Mouse (Mus musculus): ENCODE data around the gene Coq2. TPM values are rescaled to one million over a fixed set of nuclear protein-coding genes. Genes with fewer than 3 reads are reported as not detected.
A peak's percentile ranks its signal among the peaks of the same experiment; 100 is the strongest.

Gene Coq2
- polyA plus RNA-seq, 1 experiment from 2014 or later = 30.8 TPM

DNA sequence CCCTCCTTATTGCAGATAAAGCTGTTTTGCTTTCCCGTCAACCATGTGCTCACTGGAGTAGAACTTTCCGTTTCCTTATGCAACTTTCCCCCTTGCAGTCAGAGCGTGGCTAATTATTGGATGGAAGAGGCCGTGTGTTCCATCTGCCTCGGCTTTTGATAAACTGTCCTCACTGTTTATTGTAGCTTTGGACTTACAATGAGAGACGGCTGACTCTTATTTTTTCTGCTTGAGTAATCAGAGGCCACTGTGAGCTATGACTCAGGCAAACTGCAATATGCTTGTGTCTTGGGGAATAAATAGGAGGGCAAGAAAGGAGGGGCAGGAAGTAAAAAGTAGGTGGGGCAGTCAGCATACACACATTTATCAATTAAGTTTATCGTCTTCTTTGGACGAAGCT, 31.7 kb upstream of the Coq2 start:
- Histone ChIP-seq H3K36me3 (ENCODE audit: control insufficient read depth, insufficient read depth) (no peaks in the 10 kb centered on the region), H3K27ac (ENCODE audit: low read depth, low read length) (no peak overlapping the region), H3K9ac (ENCODE audit: low read depth, low read length) (no peak overlapping the region), H3K27me3 (replicated peaks; ENCODE audit: control insufficient read depth, insufficient read depth, low read length) (no peaks in the 10 kb centered on the region), H3K4me1 (replicated peaks; ENCODE audit: control insufficient read depth, insufficient read depth, low read length) (no peaks in the 10 kb centered on the region), H3K4me3 (ENCODE audit: low read depth, low read length) (no peak overlapping the region), H3K4me2 (replicated peaks; ENCODE audit: low read depth) (no peak overlapping the region), H3K9me3 (ENCODE audit: control insufficient read depth) (no peaks in the 10 kb centered on the region)
- 61% methylated on average over 8 of the region's 8 CpGs for WGBS
- ATAC-seq = no peak
- no peak for TF ChIP-seq CTCF (IDR thresholded peaks at IDR 0.05; ENCODE audit: low read depth)

DNA sequence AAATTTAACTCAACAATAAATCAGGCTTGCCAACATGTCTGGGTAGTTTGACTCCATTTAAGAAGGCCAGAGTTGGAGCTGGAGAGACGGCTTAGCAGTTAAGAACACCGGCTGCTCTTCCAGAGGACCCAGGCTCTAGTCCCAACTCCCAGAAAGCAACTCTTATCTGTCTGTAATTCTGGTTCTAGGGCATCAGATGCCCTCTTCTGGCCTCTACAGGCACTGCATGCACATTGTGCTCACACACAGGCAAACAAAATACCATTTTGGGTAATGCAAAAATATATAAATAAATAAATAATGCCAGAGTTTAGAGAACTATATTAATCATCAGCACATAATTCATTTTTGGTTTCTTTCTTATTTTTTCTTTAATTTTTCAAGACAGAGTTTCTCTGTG, 29.3 kb upstream of the Coq2 start:
- WGBS = 95% methylated on average over 2 of the region's 2 CpGs
- no peaks in the 10 kb centered on the region for H3K36me3 ChIP-seq (ENCODE audit: control insufficient read depth, insufficient read depth)
- no peaks in the 10 kb centered on the region for H3K9me3 ChIP-seq (ENCODE audit: control insufficient read depth)
- no peak overlapping the region for H3K4me2 ChIP-seq (replicated peaks; ENCODE audit: low read depth)
- no peak for ATAC-seq
- no peak overlapping the region for H3K9ac ChIP-seq (ENCODE audit: low read depth, low read length)
- no peak overlapping the region for H3K27ac ChIP-seq (ENCODE audit: low read depth, low read length)
- no peaks in the 10 kb centered on the region for H3K4me1 ChIP-seq (replicated peaks; ENCODE audit: control insufficient read depth, insufficient read depth, low read length)
- TF ChIP-seq CTCF (IDR thresholded peaks at IDR 0.05; ENCODE audit: low read depth) = peak; percentile 21; the same call in 1 of the 2 replicates
- H3K4me3 ChIP-seq (ENCODE audit: low read depth, low read length) = no peak overlapping the region
- no peaks in the 10 kb centered on the region for H3K27me3 ChIP-seq (replicated peaks; ENCODE audit: control insufficient read depth, insufficient read depth, low read length)

DNA sequence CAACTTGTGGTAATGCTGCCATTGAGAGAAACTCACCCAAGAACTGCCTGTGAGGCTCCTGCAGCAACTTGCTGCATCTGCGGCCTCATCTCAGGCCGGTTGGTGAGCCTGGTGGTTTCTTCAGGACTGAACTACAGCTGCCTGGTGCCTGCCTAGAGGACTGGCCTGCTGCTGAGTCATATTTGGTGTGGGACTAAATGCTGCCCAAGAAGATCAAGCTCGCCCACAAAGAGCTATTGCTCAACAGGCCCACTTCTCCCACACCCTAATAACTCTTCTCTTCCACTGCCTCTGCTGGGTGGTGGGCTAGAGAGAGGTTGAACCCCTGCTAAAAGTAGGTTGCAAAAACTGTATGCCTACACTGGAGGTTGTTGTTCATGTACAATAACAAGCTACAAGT, 27.4 kb upstream of the Coq2 start:
- no peaks in the 10 kb centered on the region for H3K9me3 ChIP-seq (ENCODE audit: control insufficient read depth)
- no peak overlapping the region for H3K4me3 ChIP-seq (ENCODE audit: low read depth, low read length)
- no peak overlapping the region for H3K9ac ChIP-seq (ENCODE audit: low read depth, low read length)
- ATAC-seq = no peak
- TF ChIP-seq CTCF (IDR thresholded peaks at IDR 0.05; ENCODE audit: low read depth) = no peak
- H3K36me3 ChIP-seq (ENCODE audit: control insufficient read depth, insufficient read depth) = no peaks in the 10 kb centered on the region
- no peaks in the 10 kb centered on the region for H3K27me3 ChIP-seq (replicated peaks; ENCODE audit: control insufficient read depth, insufficient read depth, low read length)
- WGBS = 90% methylated on average over 3 of the region's 3 CpGs
- H3K4me2 ChIP-seq (replicated peaks; ENCODE audit: low read depth) = no peak overlapping the region
- H3K27ac ChIP-seq (ENCODE audit: low read depth, low read length) = no peak overlapping the region
- no peaks in the 10 kb centered on the region for H3K4me1 ChIP-seq (replicated peaks; ENCODE audit: control insufficient read depth, insufficient read depth, low read length)

DNA sequence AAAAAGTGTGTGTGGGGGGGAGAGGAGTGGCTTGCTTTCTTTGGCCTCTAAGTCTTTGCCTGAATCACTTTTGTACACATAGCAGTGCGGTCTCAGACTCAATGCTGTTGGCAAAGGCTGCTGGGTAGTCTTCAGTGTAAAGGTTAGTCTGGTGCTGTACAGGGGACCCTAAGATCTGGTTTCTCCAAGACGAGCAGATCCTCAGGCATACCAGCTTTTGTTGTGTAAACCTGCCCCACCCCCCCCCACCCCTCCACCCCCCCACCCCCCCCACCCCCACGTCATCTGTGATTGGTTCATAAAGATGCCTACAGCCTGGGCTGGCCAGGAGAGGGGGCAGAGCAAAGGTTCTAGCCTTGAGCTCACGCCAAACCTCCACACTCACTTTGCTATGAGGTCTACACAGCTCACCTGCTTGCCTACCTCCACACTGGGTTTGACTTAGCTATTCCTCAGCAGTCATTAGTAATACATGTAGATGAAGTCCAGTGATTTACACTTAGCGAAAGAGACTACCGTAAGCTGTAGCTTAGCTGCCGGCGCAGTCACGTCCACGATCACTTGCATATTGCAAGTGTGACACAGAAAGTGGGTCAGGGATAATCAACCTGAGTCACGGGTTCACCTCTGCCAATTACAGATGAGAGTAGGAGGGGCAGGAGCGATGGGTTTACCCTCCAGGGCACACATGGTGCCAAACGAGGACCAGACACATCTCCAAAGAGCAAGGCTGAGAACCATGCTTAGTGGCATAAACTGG, 26.1 kb upstream of the Coq2 start:
- no peak overlapping the region for H3K27ac ChIP-seq (ENCODE audit: low read depth, low read length)
- H3K27me3 ChIP-seq (replicated peaks; ENCODE audit: control insufficient read depth, insufficient read depth, low read length) = no peaks in the 10 kb centered on the region
- 79% methylated on average over 13 of the region's 13 CpGs for WGBS
- H3K9me3 ChIP-seq (ENCODE audit: control insufficient read depth) = no peaks in the 10 kb centered on the region
- no peaks in the 10 kb centered on the region for H3K4me1 ChIP-seq (replicated peaks; ENCODE audit: control insufficient read depth, insufficient read depth, low read length)
- H3K36me3 ChIP-seq (ENCODE audit: control insufficient read depth, insufficient read depth) = no peaks in the 10 kb centered on the region
- no peak overlapping the region for H3K4me3 ChIP-seq (ENCODE audit: low read depth, low read length)
- no peak for ATAC-seq
- H3K4me2 ChIP-seq (replicated peaks; ENCODE audit: low read depth) = no peak overlapping the region
- no peak overlapping the region for H3K9ac ChIP-seq (ENCODE audit: low read depth, low read length)
- no peak for TF ChIP-seq CTCF (IDR thresholded peaks at IDR 0.05; ENCODE audit: low read depth)

- no peak for TF ChIP-seq CTCF (IDR thresholded peaks at IDR 0.05; ENCODE audit: low read depth)
- no peak overlapping the region for H3K4me3 ChIP-seq (ENCODE audit: low read depth, low read length)
- no peaks in the 10 kb centered on the region for H3K9me3 ChIP-seq (ENCODE audit: control insufficient read depth)
- H3K4me2 ChIP-seq (replicated peaks; ENCODE audit: low read depth) = no peak overlapping the region
- no peak overlapping the region for H3K27ac ChIP-seq (ENCODE audit: low read depth, low read length)
- H3K4me1 ChIP-seq (replicated peaks; ENCODE audit: control insufficient read depth, insufficient read depth, low read length) = no peaks in the 10 kb centered on the region
- no peaks in the 10 kb centered on the region for H3K27me3 ChIP-seq (replicated peaks; ENCODE audit: control insufficient read depth, insufficient read depth, low read length)
- ATAC-seq = no peak
- WGBS = 63% methylated on average over 2 of the region's 2 CpGs
- no peaks in the 10 kb centered on the region for H3K36me3 ChIP-seq (ENCODE audit: control insufficient read depth, insufficient read depth)
- no peak overlapping the region for H3K9ac ChIP-seq (ENCODE audit: low read depth, low read length)
Observed at GRCm38 (mm10) chr5:100697886-100698285, 22.9 kb upstream of the Coq2 start.

GRCm38 (mm10) chr5:100697398-100697797, 22.5 kb upstream of the Coq2 start:
- no peak for TF ChIP-seq CTCF (IDR thresholded peaks at IDR 0.05; ENCODE audit: low read depth)
- no peaks in the 10 kb centered on the region for H3K9me3 ChIP-seq (ENCODE audit: control insufficient read depth)
- no peaks in the 10 kb centered on the region for H3K4me1 ChIP-seq (replicated peaks; ENCODE audit: control insufficient read depth, insufficient read depth, low read length)
- H3K9ac ChIP-seq (ENCODE audit: low read depth, low read length) = no peak overlapping the region
- no peaks in the 10 kb centered on the region for H3K27me3 ChIP-seq (replicated peaks; ENCODE audit: control insufficient read depth, insufficient read depth, low read length)
- ATAC-seq = no peak
- H3K36me3 ChIP-seq (ENCODE audit: control insufficient read depth, insufficient read depth) = no peaks in the 10 kb centered on the region
- H3K27ac ChIP-seq (ENCODE audit: low read depth, low read length) = no peak overlapping the region
- H3K4me3 ChIP-seq (ENCODE audit: low read depth, low read length) = no peak overlapping the region
- H3K4me2 ChIP-seq (replicated peaks; ENCODE audit: low read depth) = no peak overlapping the region
- 68% methylated on average over 2 of the region's 2 CpGs for WGBS
